7 mouse cellular contexts compared by ENCODE assay signal in genomic region chr9:4796289-4796645, GRCm38 (mm10). TPM values are rescaled to one million over a fixed set of nuclear protein-coding genes. Genes with fewer than 3 reads are reported as not detected.
DNase-seq lines count a peak whose midpoint lies in the region; ATAC-seq and TF ChIP-seq lines count a peak whose summit lies in the region.

No protein-coding gene starts in this region.

- no peak for TF ChIP-seq CTCF in olfactory bulb, adult 2 months (IDR thresholded peaks at IDR 0.05; ENCODE audit: insufficient read depth, low read depth, low read length)

- 4% methylated on average over 4 of the region's 4 CpGs for WGBS in liver, embryonic 11.5 days
- WGBS in forebrain, embryonic 13.5 days: 2% methylated on average over 4 of the region's 4 CpGs
- 2% methylated on average over 4 of the region's 4 CpGs for WGBS in limb, embryonic 10.5 days
- 0% methylated on average over 4 of the region's 4 CpGs for WGBS in olfactory bulb, adult 2 months

- DNase-seq in liver, embryonic 11.5 days (ENCODE audit: low spot score): no peak
- DNase-seq in liver: no peak
- DNase-seq in limb, embryonic 10.5 days (ENCODE audit: low spot score): no peak
- no peak for DNase-seq in left cerebral cortex, postnatal 4 days
- DNase-seq in adrenal gland, adult (ENCODE audit: inconsistent age in 2 of 2, low spot score in 1 of 2): no peak

- H3K36me3 ChIP-seq in liver, embryonic 11.5 days (ENCODE audit: control insufficient read depth, insufficient read depth, low read length): no peaks in the 10 kb centered on the region
- H3K36me3 ChIP-seq in forebrain, embryonic 13.5 days (ENCODE audit: poor library complexity, severe bottlenecking): no peaks in the 10 kb centered on the region
- no peaks in the 10 kb centered on the region for H3K36me3 ChIP-seq in limb, embryonic 10.5 days

- ATAC-seq in liver, embryonic 11.5 days (replicated peaks; ENCODE audit: low FRiP score): no peak
- no peak; the same call in 1 of the 2 replicates for ATAC-seq in forebrain, embryonic 13.5 days

- no peaks in the 10 kb centered on the region for H3K9me3 ChIP-seq in liver, embryonic 11.5 days (ENCODE audit: control insufficient read depth, low read length)
- H3K9me3 ChIP-seq in forebrain, embryonic 13.5 days (replicated peaks): no peaks in the 10 kb centered on the region
- H3K9me3 ChIP-seq in limb, embryonic 10.5 days (replicated peaks): no peaks in the 10 kb centered on the region

- intact Hi-C loops in left cerebral cortex, postnatal 4 days (cut with DNase I): no loop called here

- H3K4me1 ChIP-seq in liver, embryonic 11.5 days (replicated peaks; ENCODE audit: control insufficient read depth, insufficient read depth, low read length): no peaks in the 10 kb centered on the region
- peaks cover 3% of the 10 kb centered on the region; the same call in 1 of the 2 replicates for H3K4me1 ChIP-seq in forebrain, embryonic 13.5 days
- 0 out of 2 replicates have a peak, but pooled peaks cover 8% of the 10 kb centered on the region for H3K4me1 ChIP-seq in limb, embryonic 10.5 days
- H3K4me1 ChIP-seq in olfactory bulb, adult 2 months (ENCODE audit: control insufficient read depth, insufficient read depth, low read length): no peaks in the 10 kb centered on the region; the same call in 1 of the 2 replicates

- no peak overlapping the region for H3K27ac ChIP-seq in liver, embryonic 11.5 days (ENCODE audit: low read depth, low read length)
- H3K27ac ChIP-seq in forebrain, embryonic 13.5 days: peak overlapping the region; percentile 91
- H3K27ac ChIP-seq in limb, embryonic 10.5 days: peak overlapping the region; percentile 74
- H3K27ac ChIP-seq in olfactory bulb, adult 2 months (ENCODE audit: insufficient read depth, low read depth, low read length): peak overlapping the region; percentile 54

- no peak for TF ChIP-seq POLR2A in olfactory bulb, adult 2 months (IDR thresholded peaks at IDR 0.05; ENCODE audit: insufficient read depth, low read depth, low read length)

- no peak overlapping the region for H3K9ac ChIP-seq in liver, embryonic 11.5 days (ENCODE audit: low read depth, low read length)
- peak overlapping the region; percentile 78 for H3K9ac ChIP-seq in forebrain, embryonic 13.5 days

- peak overlapping the region; percentile 66 for H3K4me2 ChIP-seq in liver, embryonic 11.5 days
- H3K4me2 ChIP-seq in forebrain, embryonic 13.5 days: peak overlapping the region; percentile 66

- peak overlapping the region; percentile 48 for H3K4me3 ChIP-seq in liver, embryonic 11.5 days (ENCODE audit: low read depth, low read length)
- peak overlapping the region; percentile 68 for H3K4me3 ChIP-seq in forebrain, embryonic 13.5 days
- peak overlapping the region; percentile 68 for H3K4me3 ChIP-seq in limb, embryonic 10.5 days
- peak overlapping the region; percentile 96 for H3K4me3 ChIP-seq in olfactory bulb, adult 2 months (ENCODE audit: insufficient read depth, low read depth, low read length)

- peaks cover 10% of the 10 kb centered on the region for H3K27me3 ChIP-seq in liver, embryonic 11.5 days (replicated peaks; ENCODE audit: control insufficient read depth, insufficient read depth, low read length)
- H3K27me3 ChIP-seq in forebrain, embryonic 13.5 days: no peaks in the 10 kb centered on the region
- H3K27me3 ChIP-seq in limb, embryonic 10.5 days (ENCODE audit: low read depth, poor library complexity, severe bottlenecking): peaks cover 13% of the 10 kb centered on the region; the same call in 1 of the 2 replicates

RNA-seq across cellular contexts. Expression of gene Gria4, which starts 0.2 kb away (rescaled TPM):
- 0.86 and 0.88 TPM in 2 replicates for polyA plus RNA-seq in liver, embryonic 11.5 days (2014; fragmentation: Nextera tagmentation; extraction: Ambion mirVana)
- polyA plus RNA-seq in forebrain, embryonic 13.5 days (2015; fragmentation: Nextera tagmentation; extraction: Ambion mirVana): 13.3 and 16.3 TPM in 2 replicates
- polyA plus RNA-seq in limb, embryonic 10.5 days (2016; fragmentation: Nextera tagmentation; extraction: Ambion mirVana): 0.75 and 1.3 TPM in 2 replicates
- not detected in 2 replicates for polyA plus RNA-seq in olfactory bulb, adult 2 months (2012; ENCODE audit: insufficient read depth, insufficient read length, low replicate concordance, missing spikeins)
- total RNA-seq in left cerebral cortex, postnatal 4 days (2021): 10 to 100 TPM; 83.3 to 86.1 TPM
